Mouse (Mus musculus) neural tube, embryonic 11.5 days (tissue): Measurements from ENCODE around the gene Cep44. TPM values are rescaled to one million over a fixed set of nuclear protein-coding genes. Genes with fewer than 3 reads are reported as not detected.

ENCODE experiments used
- ATAC-seq: fragments of 200-750 bp; cut with Nextera tagmentation; 2 replicates; pipeline ENCODE4 v1.8.0; 2017; ENCODE audit warnings: moderate number of reproducible peaks, mild to moderate bottlenecking, moderate TSS enrichment, moderate library complexity; ENCODE audit not compliant: insufficient read depth, low FRiP score, low TSS enrichment
- DNase-seq: peaks from one replicate; pipeline ENCODE4 v3.0.0-alpha.2; 2015; ENCODE audit warnings: low spot score
- H3K27ac ChIP-seq: fragments of 300-500 bp; sonication (generic); 2 replicates; pipeline ENCODE4 v1.5.1; 2014; ENCODE audit warnings: low read depth, mild to moderate bottlenecking, low read length
- H3K27me3 ChIP-seq: fragments of 300-500 bp; sonication (generic); 2 replicates; pipeline ENCODE4 v1.6.1; 2014; ENCODE audit warnings: mild to moderate bottlenecking, low read length, mixed read lengths; ENCODE audit not compliant: control insufficient read depth, insufficient read depth
- H3K36me3 ChIP-seq: fragments of 300-500 bp; sonication (generic); 2 replicates; pipeline ENCODE4 v1.6.1; 2014; ENCODE audit warnings: mild to moderate bottlenecking, low read length, moderate library complexity, mixed read lengths; ENCODE audit not compliant: control insufficient read depth, insufficient read depth
- H3K4me1 ChIP-seq: fragments of 300-500 bp; sonication (generic); 2 replicates; pipeline ENCODE4 v1.6.1; 2014; ENCODE audit warnings: low read length, mixed read lengths; ENCODE audit not compliant: control insufficient read depth, insufficient read depth
- H3K4me2 ChIP-seq: fragments of 300-500 bp; sonication (generic); 2 replicates; pipeline ENCODE4 v1.6.1; 2014; ENCODE audit warnings: low read depth, mild to moderate bottlenecking, moderate library complexity
- H3K4me3 ChIP-seq: fragments of 300-500 bp; sonication (generic); 2 replicates; pipeline ENCODE4 v1.5.1; 2014; ENCODE audit warnings: low read depth, low read length
- H3K9ac ChIP-seq: fragments of 300-500 bp; sonication (generic); 2 replicates; pipeline ENCODE4 v1.6.1; 2014; ENCODE audit warnings: mild to moderate bottlenecking, low read length
- H3K9me3 ChIP-seq: fragments of 300-500 bp; sonication (generic); 2 replicates; pipeline ENCODE4 v1.6.1; 2016; ENCODE audit warnings: low read length; ENCODE audit not compliant: control insufficient read depth
- WGBS: fragments of 180-500 bp; shearing (Covaris S2); extraction: QIAGEN DNeasy Blood & Tissue Kit; methylation state at CpG from one replicate; pipeline ENCODE4 v1.1.7; 2014; 5-methylcytosine and 5-hydroxymethylcytosine counted together
- polyA plus RNA-seq: library from polyadenylated mRNA; unstranded; fragments of >200 nt; fragmentation: Nextera tagmentation; extraction: Ambion mirVana; gene quantifications from 2 replicates; pipeline ENCODE4 v1.2.1, GENCODE M21; 2014

Cep44 gene
- polyA plus RNA-seq: 28.8 and 32.1 TPM in 2 replicates

DNA sequence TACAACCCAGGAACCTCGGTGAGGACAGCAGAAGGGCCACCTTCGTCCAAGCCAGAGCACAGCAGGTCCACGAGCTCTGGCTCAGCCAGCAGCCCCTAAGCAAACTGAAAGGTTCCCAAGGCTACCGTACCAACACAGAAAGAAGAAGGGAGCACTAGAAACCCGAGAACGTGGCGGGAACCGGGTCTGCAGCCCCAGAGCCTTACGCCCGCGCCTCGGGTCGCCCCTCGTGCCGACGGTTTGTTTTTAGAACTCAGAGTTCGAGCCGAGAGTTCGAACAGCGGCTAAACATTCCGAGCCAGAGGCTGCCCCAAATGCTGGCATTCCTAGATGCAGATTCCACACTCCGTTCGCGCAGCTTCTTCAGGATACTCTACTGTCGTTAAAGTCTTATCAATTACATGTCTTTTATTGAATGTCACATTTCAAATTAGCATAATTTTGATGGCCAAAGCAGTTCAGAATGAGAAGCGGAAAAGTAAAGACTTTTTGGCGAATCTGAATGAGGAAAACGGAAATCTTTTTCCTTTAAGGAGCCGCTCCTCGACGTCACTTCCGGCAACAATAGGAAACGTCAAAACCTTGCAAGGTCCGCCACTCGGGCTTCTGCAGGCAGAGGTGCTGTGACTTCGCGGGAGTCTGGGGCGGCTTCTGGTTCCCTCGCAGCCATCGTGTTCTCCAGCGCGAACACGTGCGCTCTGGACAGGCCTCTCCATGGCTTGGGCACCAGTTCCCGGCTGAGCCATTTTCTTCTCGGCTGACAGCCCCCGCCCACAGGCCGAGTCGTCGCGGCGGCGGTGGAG lies at the start of gene Cep44, which contains the start of gene Fbxo8:
TSS of gene Cep44 (minus strand) at position 490 of the 803 bp plus-strand sequence.
TSS of gene Fbxo8 (plus strand) at position 533 of the 803 bp plus-strand sequence.
- Histone ChIP-seq H3K9ac (peak within 1 kb of the TSS; percentile 84), H3K4me3 (peak within 1 kb of the TSS; percentile 90), H3K4me2 (peak within 1 kb of the TSS; percentile 75), H3K27me3 (no peaks in the 10 kb centered on the region), H3K36me3 (no peaks in the 10 kb centered on the region), H3K4me1 (no peaks in the 10 kb centered on the region; the same call in 1 of the 2 replicates), H3K27ac (peak within 1 kb of the TSS; percentile 62), H3K9me3 (no peaks in the 10 kb centered on the region)
- DNase-seq (peak; percentile 87), ATAC-seq (peak; percentile 91)
- WGBS: under 1% methylated on average over 53 of the region's 53 CpGs

DNA sequence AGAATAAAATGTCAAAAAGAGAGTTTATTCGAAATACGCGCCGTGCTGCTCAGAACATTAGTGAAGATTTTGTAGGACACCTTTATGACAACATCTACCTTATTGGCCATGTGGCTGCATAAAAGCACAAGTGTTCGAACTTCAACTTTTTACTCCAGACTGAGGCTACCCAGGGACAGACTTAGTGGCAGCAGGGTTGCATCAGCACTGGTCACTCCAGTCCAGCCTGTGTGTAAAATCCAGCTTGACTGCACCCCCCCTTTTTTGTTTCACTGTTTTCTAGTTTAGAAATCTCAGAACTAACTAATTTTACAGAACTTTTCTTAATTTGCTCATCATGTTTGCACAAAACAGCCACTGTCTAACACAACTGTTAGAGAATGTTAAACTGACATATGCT lies 40.7 kb upstream of the Cep44 start:
- no peaks in the 10 kb centered on the region for H3K9me3 ChIP-seq
- no peak for ATAC-seq
- no peak overlapping the region for H3K4me2 ChIP-seq
- H3K27ac ChIP-seq: no peak overlapping the region
- WGBS: 87% methylated on average over 5 of the region's 5 CpGs
- no peaks in the 10 kb centered on the region for H3K36me3 ChIP-seq
- DNase-seq: no peak
- no peaks in the 10 kb centered on the region for H3K27me3 ChIP-seq
- H3K4me1 ChIP-seq: no peaks in the 10 kb centered on the region
- no peak overlapping the region for H3K9ac ChIP-seq
- no peak overlapping the region for H3K4me3 ChIP-seq

DNA sequence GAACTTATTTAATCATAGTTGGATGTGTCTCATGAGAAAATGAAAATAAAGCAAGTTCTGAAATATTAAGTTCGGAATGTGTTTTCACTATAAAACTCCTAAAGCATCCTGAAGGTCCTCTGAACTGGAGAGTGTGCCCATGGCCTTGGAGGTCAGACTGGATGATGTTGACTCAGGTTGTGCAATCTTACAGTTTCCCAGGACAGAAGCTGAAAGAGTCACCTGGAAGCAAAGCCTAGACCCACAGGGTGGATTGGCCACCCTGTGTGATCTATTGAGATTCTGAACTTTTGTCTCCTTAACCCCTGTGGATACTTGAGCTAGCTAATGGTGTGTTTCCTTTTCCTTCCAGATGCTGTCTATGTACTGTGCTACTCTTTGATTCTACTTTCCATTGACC lies 40.2 kb upstream of the Cep44 start:
- WGBS: 96% methylated on average over 1 of the region's 1 CpGs
- DNase-seq (no peak), ATAC-seq (no peak)
- Histone ChIP-seq H3K4me3 (no peak overlapping the region), H3K9me3 (no peaks in the 10 kb centered on the region), H3K4me1 (no peaks in the 10 kb centered on the region), H3K4me2 (no peak overlapping the region), H3K36me3 (no peaks in the 10 kb centered on the region), H3K27ac (no peak overlapping the region), H3K27me3 (no peaks in the 10 kb centered on the region), H3K9ac (no peak overlapping the region)

DNA sequence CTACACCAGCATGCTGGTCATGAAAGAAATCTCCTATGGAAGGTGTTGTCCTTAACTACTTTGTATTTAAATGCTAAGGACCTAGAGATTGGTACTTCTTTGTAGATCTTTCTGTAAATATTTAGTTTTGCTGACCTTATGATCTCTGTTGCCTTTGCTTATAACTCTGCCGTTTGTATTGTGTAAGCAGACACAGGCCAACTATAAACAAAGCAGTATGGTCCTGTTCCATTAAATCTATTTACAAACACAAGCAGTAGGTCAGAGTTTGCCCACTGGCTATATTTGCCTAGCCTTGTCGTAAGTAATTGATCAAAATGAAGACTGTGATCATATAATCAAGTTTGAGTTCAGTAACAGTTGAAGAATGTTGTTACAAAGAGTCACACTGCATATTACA lies 38.2 kb upstream of the Cep44 start:
- no peak overlapping the region for H3K27ac ChIP-seq
- no peak overlapping the region for H3K4me3 ChIP-seq
- ATAC-seq (no peak), DNase-seq (no peak)
- no peak overlapping the region for H3K9ac ChIP-seq
- no peaks in the 10 kb centered on the region for H3K4me1 ChIP-seq
- 67% methylated on average over 2 of the region's 2 CpGs for WGBS
- H3K36me3 ChIP-seq: no peaks in the 10 kb centered on the region
- no peaks in the 10 kb centered on the region for H3K27me3 ChIP-seq
- no peaks in the 10 kb centered on the region for H3K9me3 ChIP-seq
- no peak overlapping the region for H3K4me2 ChIP-seq

DNA sequence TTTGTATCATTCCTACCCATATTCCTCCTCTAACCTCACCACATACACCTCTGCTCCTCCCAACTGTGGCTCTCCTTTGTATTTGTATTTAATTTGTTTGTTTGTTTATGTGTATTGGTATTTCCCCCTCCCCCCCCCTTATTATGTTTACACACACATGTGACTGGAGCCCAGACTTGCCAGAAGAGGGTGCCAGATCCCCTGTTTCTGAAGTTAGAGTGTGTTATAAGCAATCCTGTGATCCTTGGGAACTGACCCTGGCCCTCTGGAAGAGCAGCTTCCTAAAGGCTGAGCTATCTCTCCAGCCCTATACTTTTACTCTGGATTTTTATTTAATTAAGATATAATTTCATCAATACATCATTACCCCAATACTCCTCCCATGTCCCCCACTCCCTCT lies 32.0 kb upstream of the Cep44 start:
- H3K9ac ChIP-seq: no peak overlapping the region
- no peak overlapping the region for H3K4me2 ChIP-seq
- no peaks in the 10 kb centered on the region for H3K36me3 ChIP-seq
- ATAC-seq (no peak), DNase-seq (no peak)
- no peak overlapping the region for H3K4me3 ChIP-seq
- no peaks in the 10 kb centered on the region for H3K27me3 ChIP-seq
- H3K9me3 ChIP-seq: no peaks in the 10 kb centered on the region
- H3K4me1 ChIP-seq: no peaks in the 10 kb centered on the region
- H3K27ac ChIP-seq: no peak overlapping the region

DNA sequence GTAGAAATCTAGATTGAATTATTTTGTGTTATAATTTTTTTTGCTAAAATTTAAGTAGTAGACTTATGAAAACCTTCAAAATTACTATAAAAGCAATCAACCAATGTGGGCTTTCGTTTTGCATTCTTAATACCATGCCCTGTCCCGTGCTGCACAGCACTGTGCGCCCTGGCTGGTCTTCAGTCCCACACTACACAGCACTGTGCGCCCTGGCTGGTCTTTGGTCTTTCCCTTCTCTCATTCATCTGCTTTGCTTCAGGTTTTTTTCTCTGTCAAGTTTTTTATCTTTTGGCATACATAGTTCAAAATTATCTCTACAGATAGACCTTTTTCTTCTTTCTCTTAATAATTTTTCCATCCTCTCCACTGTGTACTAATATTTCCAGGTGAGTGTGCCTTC lies 30.1 kb upstream of the Cep44 start:
- no peak overlapping the region for H3K4me3 ChIP-seq
- H3K4me2 ChIP-seq: no peak overlapping the region
- no peak overlapping the region for H3K9ac ChIP-seq
- WGBS: 96% methylated on average over 4 of the region's 4 CpGs
- ATAC-seq (no peak), DNase-seq (no peak)
- H3K4me1 ChIP-seq: no peaks in the 10 kb centered on the region
- H3K27me3 ChIP-seq: no peaks in the 10 kb centered on the region
- no peaks in the 10 kb centered on the region for H3K9me3 ChIP-seq
- no peak overlapping the region for H3K27ac ChIP-seq
- H3K36me3 ChIP-seq: no peaks in the 10 kb centered on the region

DNA sequence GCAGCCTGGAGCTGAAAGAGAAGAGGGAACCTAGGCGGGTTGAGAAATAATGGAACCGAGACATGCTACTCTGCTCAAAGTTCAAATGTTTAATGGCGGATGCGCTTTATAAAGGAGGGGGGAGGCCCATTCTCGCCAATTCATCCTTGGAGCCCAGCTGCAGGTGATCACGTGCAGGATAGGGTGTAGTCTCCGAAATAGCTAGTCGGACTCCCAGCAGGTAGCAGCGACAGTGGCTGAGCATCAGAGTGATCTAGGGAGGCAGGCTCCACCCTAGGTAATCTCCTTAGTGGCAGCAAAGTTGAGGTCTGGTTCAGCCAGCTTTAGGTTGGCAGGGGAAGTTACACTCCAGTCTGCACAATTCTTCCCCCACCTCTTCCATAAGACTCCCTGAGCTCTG lies 16.0 kb upstream of the Cep44 start:
- no peaks in the 10 kb centered on the region for H3K4me1 ChIP-seq
- 86% methylated on average over 9 of the region's 9 CpGs for WGBS
- no peak for ATAC-seq

DNA sequence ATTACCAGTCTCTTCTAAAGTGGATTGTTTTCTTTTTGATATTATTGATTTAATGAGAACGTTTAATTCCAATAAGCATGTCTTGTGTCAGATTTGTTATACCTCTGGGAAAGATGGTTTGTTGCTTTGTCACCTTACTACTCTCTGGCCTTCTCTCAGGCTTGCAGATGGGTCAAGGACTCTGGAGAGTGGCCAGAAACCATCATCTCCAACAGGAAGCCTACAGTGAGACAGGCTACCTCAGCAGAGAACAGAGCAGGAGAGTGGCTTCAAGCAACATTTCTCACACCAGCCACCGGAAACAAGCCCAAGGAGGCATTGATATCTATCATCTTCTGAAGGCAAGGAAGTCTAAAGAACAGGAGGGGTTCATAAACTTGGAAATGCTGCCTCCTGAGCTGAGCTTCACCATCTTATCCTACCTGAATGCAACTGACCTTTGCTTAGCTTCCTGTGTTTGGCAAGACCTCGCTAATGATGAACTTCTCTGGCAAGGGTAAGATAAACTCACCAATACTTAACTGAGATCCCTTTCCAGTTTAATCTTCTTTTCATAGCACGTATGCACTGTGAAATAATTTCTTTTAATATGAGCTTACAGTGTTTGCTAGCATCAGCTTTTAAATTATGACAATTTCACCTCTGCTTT lies 13.7 kb upstream of the Cep44 start:
- DNase-seq: no peak
- no peak overlapping the region for H3K27ac ChIP-seq
- no peak overlapping the region for H3K4me2 ChIP-seq
- no peaks in the 10 kb centered on the region for H3K27me3 ChIP-seq
- H3K9me3 ChIP-seq: no peaks in the 10 kb centered on the region
- H3K4me3 ChIP-seq: no peak overlapping the region
- 85% methylated on average over 4 of the region's 4 CpGs for WGBS
- ATAC-seq: no peak
- no peak overlapping the region for H3K9ac ChIP-seq
- H3K36me3 ChIP-seq: no peaks in the 10 kb centered on the region
- H3K4me1 ChIP-seq: no peaks in the 10 kb centered on the region

More for the DNA sequence above, 16.0 kb upstream of the Cep44 start:
- Histone ChIP-seq H3K27me3 (no peaks in the 10 kb centered on the region), H3K27ac (no peak overlapping the region), H3K4me2 (no peak overlapping the region), H3K9me3 (no peaks in the 10 kb centered on the region), H3K4me3 (no peak overlapping the region), H3K9ac (no peak overlapping the region), H3K36me3 (no peaks in the 10 kb centered on the region)
- DNase-seq: no peak
